In the genomic region with DNA sequence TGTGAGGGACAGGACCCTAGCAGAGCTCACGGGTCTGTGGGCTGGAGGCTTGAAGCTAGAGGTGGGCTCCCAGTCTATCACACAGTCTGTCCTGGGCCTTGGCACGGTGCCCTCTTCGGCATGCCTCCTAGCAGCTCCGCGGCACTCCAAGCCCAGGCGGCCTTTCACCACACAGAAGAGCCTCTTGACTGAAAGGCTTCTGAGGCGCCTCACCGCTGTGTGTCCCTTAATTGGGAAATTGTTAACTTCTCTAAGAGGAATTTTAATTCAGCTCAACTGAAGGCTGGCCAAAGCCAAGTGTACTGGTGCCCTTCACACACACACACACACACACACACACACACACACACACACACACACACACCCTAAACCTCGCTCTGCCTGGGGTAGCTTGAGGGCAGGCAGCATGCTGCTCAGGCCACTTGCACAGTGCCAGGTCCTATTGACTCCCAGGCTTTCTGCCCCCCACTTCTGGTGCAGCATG, we compare ENCODE assay signal across 8 mouse cellular contexts. TPM values are rescaled to one million over a fixed set of nuclear protein-coding genes. Genes with fewer than 3 reads are reported as not detected.
DNase-seq lines count a peak whose midpoint lies in the region; ATAC-seq and TF ChIP-seq lines count a peak whose summit lies in the region.

No protein-coding gene starts in this region.

- H3K4me2 ChIP-seq in midbrain, embryonic 13.5 days (replicated peaks), result no peak overlapping the region
- no peak overlapping the region for H3K4me2 ChIP-seq in midbrain, embryonic 11.5 days
- H3K4me2 ChIP-seq in neural tube, embryonic 13.5 days, result no peak overlapping the region

- DNase-seq in cerebellum, adult 2 months, result peak; percentile 47 to 50
- DNase-seq in cerebellum, adult 8-10 months, result no peak
- DNase-seq in midbrain, embryonic 11.5 days (ENCODE audit: low spot score, missing footprints), result no peak
- peak; percentile 19 for DNase-seq in kidney, adult 9 months
- no peak for DNase-seq in ovary, postnatal 36 days (ENCODE audit: low spot score)
- DNase-seq in spleen, postnatal 10 days (ENCODE audit: low spot score in 2 of 2), result no peak

- TF ChIP-seq POLR2A in cerebellum, adult 2 months (IDR thresholded peaks at IDR 0.05; ENCODE audit: borderline replicate concordance, insufficient read depth, low read length), result no peak

- H3K36me3 ChIP-seq in midbrain, embryonic 13.5 days, result no peaks in the 10 kb centered on the region
- no peaks in the 10 kb centered on the region for H3K36me3 ChIP-seq in midbrain, embryonic 11.5 days (ENCODE audit: control insufficient read depth, insufficient read depth, low read length)
- H3K36me3 ChIP-seq in neural tube, embryonic 13.5 days, result no peaks in the 10 kb centered on the region

- H3K9ac ChIP-seq in midbrain, embryonic 13.5 days (replicated peaks), result no peak overlapping the region
- no peak overlapping the region for H3K9ac ChIP-seq in midbrain, embryonic 11.5 days (ENCODE audit: low read length)
- no peak overlapping the region for H3K9ac ChIP-seq in neural tube, embryonic 13.5 days

- H3K27ac ChIP-seq in cerebellum, adult 2 months (ENCODE audit: insufficient read depth, low read length), result no peak overlapping the region
- H3K27ac ChIP-seq in midbrain, embryonic 13.5 days, result no peak overlapping the region
- H3K27ac ChIP-seq in midbrain, embryonic 11.5 days (ENCODE audit: low read depth, low read length), result no peak overlapping the region
- H3K27ac ChIP-seq in neural tube, embryonic 13.5 days (replicated peaks), result no peak overlapping the region

- no peak for TF ChIP-seq CTCF in cerebellum, adult 2 months (IDR thresholded peaks at IDR 0.05; ENCODE audit: borderline replicate concordance, insufficient read depth, low read depth, low read length)

- H3K4me3 ChIP-seq in cerebellum, adult 2 months (replicated peaks; ENCODE audit: insufficient read depth, low read depth, low read length), result no peak overlapping the region
- no peak overlapping the region for H3K4me3 ChIP-seq in midbrain, embryonic 13.5 days (replicated peaks)
- no peak overlapping the region for H3K4me3 ChIP-seq in midbrain, embryonic 11.5 days (ENCODE audit: low read depth, low read length)
- no peak overlapping the region for H3K4me3 ChIP-seq in neural tube, embryonic 13.5 days

- peaks cover 18% of the 10 kb centered on the region for H3K4me1 ChIP-seq in cerebellum, adult 2 months (ENCODE audit: control insufficient read depth, insufficient read depth, low read length)
- peaks cover 20% of the 10 kb centered on the region for H3K4me1 ChIP-seq in midbrain, embryonic 13.5 days (replicated peaks)
- no peaks in the 10 kb centered on the region; the same call in 1 of the 2 replicates for H3K4me1 ChIP-seq in midbrain, embryonic 11.5 days (ENCODE audit: control insufficient read depth, insufficient read depth, low read length)
- peaks cover 47% of the 10 kb centered on the region for H3K4me1 ChIP-seq in neural tube, embryonic 13.5 days (replicated peaks)

- H3K9me3 ChIP-seq in midbrain, embryonic 13.5 days, result no peaks in the 10 kb centered on the region
- H3K9me3 ChIP-seq in midbrain, embryonic 11.5 days (ENCODE audit: control insufficient read depth, low read length), result no peaks in the 10 kb centered on the region
- no peaks in the 10 kb centered on the region for H3K9me3 ChIP-seq in neural tube, embryonic 13.5 days

- peak; percentile 70 for ATAC-seq in midbrain, embryonic 13.5 days
- no peak for ATAC-seq in midbrain, embryonic 11.5 days (ENCODE audit: low FRiP score)
- peak; percentile 70; the same call in 1 of the 2 replicates for ATAC-seq in neural tube, embryonic 13.5 days (ENCODE audit: low read depth)

- whole genome bisulfite sequencing in cerebellum, adult 2 months, result 48% methylated on average over 9 of the region's 9 CpGs
- 60% methylated on average over 9 of the region's 9 CpGs for WGBS in midbrain, embryonic 13.5 days
- WGBS in midbrain, embryonic 11.5 days, result 86% methylated on average over 9 of the region's 9 CpGs
- 51% methylated on average over 9 of the region's 9 CpGs for WGBS in neural tube, embryonic 13.5 days

- H3K27me3 ChIP-seq in cerebellum, adult 2 months (ENCODE audit: control insufficient read depth, insufficient read depth, low read length), result no peaks in the 10 kb centered on the region
- peaks cover 11% of the 10 kb centered on the region for H3K27me3 ChIP-seq in midbrain, embryonic 13.5 days
- no peaks in the 10 kb centered on the region for H3K27me3 ChIP-seq in midbrain, embryonic 11.5 days (ENCODE audit: control insufficient read depth, insufficient read depth, low read length)
- peaks cover 14% of the 10 kb centered on the region; the same call in 1 of the 2 replicates for H3K27me3 ChIP-seq in neural tube, embryonic 13.5 days

RNA-seq across cellular contexts. Expression of a gene that starts 28.6 kb away (rescaled TPM):
- polyA plus RNA-seq in cerebellum, adult 2 months (2012; rRNA removed), result 85.1 and 88.3 TPM in 2 replicates
- polyA plus RNA-seq in midbrain, embryonic 13.5 days (2015; fragmentation: Nextera tagmentation; extraction: Ambion mirVana), result 35.1 and 39.0 TPM in 2 replicates
- polyA plus RNA-seq in midbrain, embryonic 11.5 days (2014; fragmentation: Nextera tagmentation; extraction: Ambion mirVana), result 4.3 and 5.7 TPM in 2 replicates
- polyA plus RNA-seq in neural tube, embryonic 13.5 days (2015; fragmentation: Nextera tagmentation; extraction: Ambion mirVana), result 55.7 and 59.4 TPM in 2 replicates

Comparison
In these comparisons a context has a peak if more than half of its experiments do, and no peak if none do; other contexts are left out.
1. DNase-seq: peak in cerebellum, adult 2 months (2 of 2) and kidney, adult 9 months (single experiment); none in cerebellum, adult 8-10 months (single experiment), midbrain, embryonic 11.5 days (single experiment), ovary, postnatal 36 days (single experiment) and spleen, postnatal 10 days (0 of 2).